Mouse (Mus musculus): Measurements from ENCODE around the gene Il13ra1. TPM values are rescaled to one million over a fixed set of nuclear protein-coding genes. Genes with fewer than 3 reads are reported as not detected.
A peak's percentile ranks its signal among the peaks of the same experiment; 100 is the strongest.

Il13ra1 gene
- total and polyA plus RNA-seq, 2 experiments from 2014 or later: 9.1 to 12.4 TPM

DNA sequence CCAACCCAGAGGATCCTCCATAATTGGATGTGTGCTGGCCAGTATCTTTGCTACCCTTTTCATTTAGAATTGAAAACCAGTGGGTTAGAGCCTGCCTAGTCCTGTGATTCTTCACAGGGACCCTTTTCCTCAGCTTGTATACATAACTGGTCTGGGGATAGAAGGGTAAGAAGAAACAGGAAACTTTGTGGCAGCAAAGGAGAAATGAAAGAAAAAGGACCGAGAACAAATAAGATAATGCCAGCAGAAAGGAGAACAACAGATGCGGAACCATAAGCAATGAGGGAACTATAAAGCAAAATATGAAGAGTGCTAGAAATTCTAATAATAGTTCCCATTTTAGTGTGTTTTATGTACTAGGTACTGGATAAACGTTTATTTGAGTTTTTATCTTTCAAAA is 10.6 kb upstream of the Il13ra1 start:
- no peaks in the 10 kb centered on the region for H3K4me1 ChIP-seq (ENCODE audit: insufficient read depth, low read length)
- 78% methylated on average over 3 of the region's 3 CpGs for WGBS
- H3K4me3 ChIP-seq (ENCODE audit: low read depth, low read length): no peak overlapping the region
- no peak overlapping the region for H3K27ac ChIP-seq (ENCODE audit: low read depth, low read length)
- H3K36me3 ChIP-seq (ENCODE audit: insufficient read depth, low read length): no peaks in the 10 kb centered on the region
- no peak for ATAC-seq (ENCODE audit: low FRiP score)
- no peaks in the 10 kb centered on the region for H3K9me3 ChIP-seq (ENCODE audit: low read length)
- no peak for TF ChIP-seq CTCF (IDR thresholded peaks at IDR 0.05)
- no peak overlapping the region for H3K9ac ChIP-seq (replicated peaks; ENCODE audit: low read length, poor library complexity, severe bottlenecking)
- H3K27me3 ChIP-seq (ENCODE audit: insufficient read depth, low read length): no peaks in the 10 kb centered on the region
- H3K4me2 ChIP-seq (ENCODE audit: low read depth, low read length, poor library complexity, severe bottlenecking): no peak overlapping the region
- DNase-seq (ENCODE audit: low spot score): no peak

DNA sequence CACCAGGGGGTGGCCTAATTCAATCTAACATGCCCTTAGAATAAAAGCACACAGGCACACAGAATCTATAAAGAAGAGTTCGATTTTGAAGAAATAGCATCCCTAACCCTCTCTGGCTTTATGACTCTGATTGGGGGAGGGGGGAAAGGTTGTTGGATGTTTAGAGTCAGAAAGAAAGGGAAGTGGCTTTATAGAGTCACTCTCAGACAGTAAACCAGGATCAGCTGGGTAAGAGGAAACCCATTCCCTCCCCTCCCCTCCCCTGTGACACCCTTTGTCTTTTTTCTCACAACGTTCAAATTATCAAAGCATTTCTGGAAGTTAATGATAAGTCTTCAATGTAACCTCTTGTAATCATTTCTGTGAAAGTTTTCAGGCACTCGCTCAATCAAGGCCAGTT is 3.3 kb upstream of the Il13ra1 start:
- no peak for ATAC-seq (ENCODE audit: low FRiP score)

DNA sequence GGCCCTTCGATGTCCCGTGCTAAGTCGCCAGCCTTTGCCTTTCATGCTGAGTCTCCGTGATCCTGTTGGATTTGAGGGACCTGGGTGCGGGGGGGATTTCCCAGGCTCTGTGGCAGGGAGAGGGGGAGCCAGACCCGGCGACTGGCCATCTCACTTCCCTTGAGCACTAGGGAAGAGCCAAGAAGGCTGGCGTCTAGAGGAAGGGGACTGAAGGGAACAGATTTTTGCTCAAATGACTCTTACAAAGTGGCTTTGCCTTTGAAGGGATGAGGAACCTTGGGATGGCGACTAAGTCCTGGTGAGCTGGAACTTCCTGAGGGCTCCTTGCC is 476 bp downstream of the Il13ra1 start:
- H3K9me3 ChIP-seq (ENCODE audit: low read length): no peaks in the 10 kb centered on the region
- no peaks in the 10 kb centered on the region for H3K27me3 ChIP-seq (ENCODE audit: insufficient read depth, low read length)
- DNase-seq (ENCODE audit: low spot score) (no peak), ATAC-seq (ENCODE audit: low FRiP score) (peak; percentile 34; the same call in 1 of the 2 replicates)
- H3K27ac ChIP-seq (ENCODE audit: low read depth, low read length): no peak overlapping the region
- H3K4me3 ChIP-seq (ENCODE audit: low read depth, low read length): peak overlapping the region; percentile 48
- peak overlapping the region; percentile 52 for H3K9ac ChIP-seq (replicated peaks; ENCODE audit: low read length, poor library complexity, severe bottlenecking)
- H3K4me1 ChIP-seq (ENCODE audit: insufficient read depth, low read length): no peaks in the 10 kb centered on the region
- no peaks in the 10 kb centered on the region for H3K36me3 ChIP-seq (ENCODE audit: insufficient read depth, low read length)
- WGBS: 21% methylated on average over 9 of the region's 9 CpGs
- peak overlapping the region; percentile 77 for H3K4me2 ChIP-seq (ENCODE audit: low read depth, low read length, poor library complexity, severe bottlenecking)
- no peak for TF ChIP-seq CTCF (IDR thresholded peaks at IDR 0.05)

More for the DNA sequence above, 3.3 kb upstream of the Il13ra1 start:
- WGBS: 41% methylated on average over 3 of the region's 3 CpGs
- TF ChIP-seq CTCF (IDR thresholded peaks at IDR 0.05): no peak
- no peaks in the 10 kb centered on the region for H3K9me3 ChIP-seq (ENCODE audit: low read length)
- H3K4me1 ChIP-seq (ENCODE audit: insufficient read depth, low read length): no peaks in the 10 kb centered on the region
- H3K36me3 ChIP-seq (ENCODE audit: insufficient read depth, low read length): no peaks in the 10 kb centered on the region
- no peaks in the 10 kb centered on the region for H3K27me3 ChIP-seq (ENCODE audit: insufficient read depth, low read length)
- no peak overlapping the region for H3K27ac ChIP-seq (ENCODE audit: low read depth, low read length)
- DNase-seq (ENCODE audit: low spot score): no peak
- H3K4me3 ChIP-seq (ENCODE audit: low read depth, low read length): no peak overlapping the region
- no peak overlapping the region for H3K4me2 ChIP-seq (ENCODE audit: low read depth, low read length, poor library complexity, severe bottlenecking)
- no peak overlapping the region for H3K9ac ChIP-seq (replicated peaks; ENCODE audit: low read length, poor library complexity, severe bottlenecking)

DNA sequence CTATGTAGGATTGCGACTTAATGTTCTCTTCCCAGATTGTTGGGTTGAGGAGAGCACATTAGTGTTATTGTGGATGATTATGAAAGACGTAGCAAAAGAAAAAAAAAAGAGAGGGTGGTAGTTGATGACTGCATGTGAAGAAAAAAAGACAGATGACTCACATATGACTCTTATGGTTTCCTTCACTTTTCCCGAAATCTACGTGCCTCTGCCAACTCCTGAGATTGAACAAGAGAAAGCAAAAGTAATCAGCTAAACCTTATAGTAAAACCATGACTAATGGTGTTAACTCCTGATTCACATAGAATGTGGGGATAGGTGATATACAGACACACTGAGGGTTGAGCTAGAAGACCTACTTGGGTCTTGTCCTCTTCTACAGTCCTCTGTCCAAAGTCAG is 3.3 kb downstream of the Il13ra1 start:
- no peak for ATAC-seq (ENCODE audit: low FRiP score)
- Histone ChIP-seq H3K4me2 (ENCODE audit: low read depth, low read length, poor library complexity, severe bottlenecking) (no peak overlapping the region), H3K9ac (replicated peaks; ENCODE audit: low read length, poor library complexity, severe bottlenecking) (no peak overlapping the region), H3K27ac (ENCODE audit: low read depth, low read length) (no peak overlapping the region), H3K4me3 (ENCODE audit: low read depth, low read length) (no peak overlapping the region), H3K4me1 (ENCODE audit: insufficient read depth, low read length) (no peaks in the 10 kb centered on the region), H3K9me3 (ENCODE audit: low read length) (no peaks in the 10 kb centered on the region), H3K27me3 (ENCODE audit: insufficient read depth, low read length) (no peaks in the 10 kb centered on the region), H3K36me3 (ENCODE audit: insufficient read depth, low read length) (no peaks in the 10 kb centered on the region)
- no peak for DNase-seq (ENCODE audit: low spot score)
- WGBS: 80% methylated on average over 4 of the region's 4 CpGs
- TF ChIP-seq CTCF (IDR thresholded peaks at IDR 0.05): no peak

DNA sequence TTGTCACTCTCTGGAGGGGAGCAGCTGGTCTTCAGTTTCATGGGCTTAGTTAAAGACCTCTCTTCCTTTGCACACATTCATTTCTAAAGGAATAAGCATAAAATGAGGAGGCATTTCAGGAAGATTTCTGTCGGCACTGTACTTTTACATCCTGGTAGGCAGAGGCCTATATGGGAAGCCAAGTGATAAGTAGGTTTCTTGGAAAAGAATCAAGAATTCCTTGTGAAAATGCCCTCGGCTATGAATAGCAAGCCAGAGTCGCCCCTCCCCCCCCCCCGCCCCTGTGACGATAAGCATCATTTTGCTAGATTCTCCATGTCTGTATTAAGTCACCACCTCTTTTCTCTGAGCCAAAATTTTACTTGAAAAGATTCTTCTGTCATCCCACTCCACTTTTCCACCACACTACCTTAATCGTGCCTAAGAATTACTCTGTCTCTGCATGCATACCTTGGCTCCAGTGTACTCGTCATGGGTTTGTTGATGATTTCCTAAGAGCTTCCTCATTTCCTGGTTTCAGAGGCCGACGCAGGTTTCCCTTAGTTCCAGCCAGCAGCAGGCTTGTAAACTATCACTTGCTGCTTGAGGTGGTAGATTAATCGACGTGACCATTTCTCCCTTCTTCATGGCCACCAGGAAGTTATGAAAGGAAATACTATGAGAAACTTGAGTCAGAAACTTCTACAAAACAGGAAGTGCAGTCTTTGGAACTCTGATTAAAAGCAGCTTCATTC is 17.3 kb downstream of the Il13ra1 start:
- no peak overlapping the region for H3K27ac ChIP-seq (ENCODE audit: low read depth, low read length)
- no peak overlapping the region for H3K4me2 ChIP-seq (ENCODE audit: low read depth, low read length, poor library complexity, severe bottlenecking)
- no peak overlapping the region for H3K9ac ChIP-seq (replicated peaks; ENCODE audit: low read length, poor library complexity, severe bottlenecking)
- H3K27me3 ChIP-seq (ENCODE audit: insufficient read depth, low read length): no peaks in the 10 kb centered on the region
- WGBS: 74% methylated on average over 9 of the region's 11 CpGs
- no peaks in the 10 kb centered on the region for H3K4me1 ChIP-seq (ENCODE audit: insufficient read depth, low read length)
- H3K4me3 ChIP-seq (ENCODE audit: low read depth, low read length): no peak overlapping the region
- no peaks in the 10 kb centered on the region for H3K36me3 ChIP-seq (ENCODE audit: insufficient read depth, low read length)
- ATAC-seq (ENCODE audit: low FRiP score): no peak
- no peaks in the 10 kb centered on the region for H3K9me3 ChIP-seq (ENCODE audit: low read length)
- no peak for TF ChIP-seq CTCF (IDR thresholded peaks at IDR 0.05)
- DNase-seq (ENCODE audit: low spot score): no peak

DNA sequence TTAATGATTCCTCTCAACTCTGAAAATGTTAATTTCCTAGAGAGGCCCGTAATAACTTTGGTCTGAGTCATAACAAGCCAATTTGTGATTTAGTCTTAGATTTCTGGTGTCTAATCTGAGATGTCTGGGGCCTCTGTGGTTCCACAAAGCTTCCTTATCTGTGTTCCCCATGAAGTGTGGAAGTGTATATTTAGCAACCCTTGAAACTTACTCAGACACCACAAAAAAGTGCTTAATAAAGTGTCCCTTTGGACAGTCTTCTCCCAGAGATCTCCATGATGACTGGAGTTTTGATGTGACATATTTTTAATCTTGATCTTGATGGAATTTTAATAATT is 17.8 kb downstream of the Il13ra1 start:
- Histone ChIP-seq H3K4me3 (ENCODE audit: low read depth, low read length) (no peak overlapping the region), H3K9ac (replicated peaks; ENCODE audit: low read length, poor library complexity, severe bottlenecking) (no peak overlapping the region), H3K4me1 (ENCODE audit: insufficient read depth, low read length) (no peaks in the 10 kb centered on the region), H3K27me3 (ENCODE audit: insufficient read depth, low read length) (no peaks in the 10 kb centered on the region), H3K27ac (ENCODE audit: low read depth, low read length) (no peak overlapping the region), H3K36me3 (ENCODE audit: insufficient read depth, low read length) (no peaks in the 10 kb centered on the region), H3K4me2 (ENCODE audit: low read depth, low read length, poor library complexity, severe bottlenecking) (no peak overlapping the region), H3K9me3 (ENCODE audit: low read length) (no peaks in the 10 kb centered on the region; the same call in 1 of the 2 replicates)
- no peak for TF ChIP-seq CTCF (IDR thresholded peaks at IDR 0.05)
- DNase-seq (ENCODE audit: low spot score) (no peak), ATAC-seq (ENCODE audit: low FRiP score) (no peak)
- 61% methylated on average over 1 of the region's 1 CpGs for WGBS
